Mouse (Mus musculus): ENCODE measurements around the gene Decr2. TPM values are rescaled to one million over a fixed set of nuclear protein-coding genes. Genes with fewer than 3 reads are reported as not detected.
"Not testable (repeated sequence)": the region's sequence is repeated elsewhere in the genome, so short reads cannot be mapped to it uniquely, and the experiment has no call there.

Decr2 gene
- polyA plus RNA-seq, 1 experiment from 2014 or later: 40.1 TPM

- Histone ChIP-seq H3K27me3 (ENCODE audit: control insufficient read depth, insufficient read depth, low read length) (no peaks in the 10 kb centered on the region), H3K27ac (ENCODE audit: low read length) (no peak overlapping the region), H3K9me3 (replicated peaks; ENCODE audit: control insufficient read depth, low read length) (no peaks in the 10 kb centered on the region), H3K4me1 (ENCODE audit: control insufficient read depth, insufficient read depth, low read length) (peaks cover 28% of the 10 kb centered on the region), H3K4me2 (ENCODE audit: low read depth, low read length) (no peak overlapping the region), H3K9ac (ENCODE audit: low read length) (no peak overlapping the region), H3K36me3 (ENCODE audit: control insufficient read depth, insufficient read depth) (no peaks in the 10 kb centered on the region), H3K4me3 (ENCODE audit: low read length) (no peak overlapping the region)
- WGBS: 44% methylated on average over 9 of the region's 9 CpGs
- no peak for ATAC-seq (replicated peaks; ENCODE audit: extremely low read depth, insufficient read depth, low FRiP score)
Observed at GRCm38 (mm10) chr17:26041111-26041802, 48.9 kb downstream of the Decr2 start.

- H3K4me1 ChIP-seq (ENCODE audit: control insufficient read depth, insufficient read depth, low read length): peaks cover 26% of the 10 kb centered on the region
- not testable (repeated sequence) for ATAC-seq (replicated peaks; ENCODE audit: extremely low read depth, insufficient read depth, low FRiP score); H3K4me3 ChIP-seq (ENCODE audit: low read length); H3K4me2 ChIP-seq (ENCODE audit: low read depth, low read length); H3K9ac ChIP-seq (ENCODE audit: low read length); H3K9me3 ChIP-seq (replicated peaks; ENCODE audit: control insufficient read depth, low read length); H3K27me3 ChIP-seq (ENCODE audit: control insufficient read depth, insufficient read depth, low read length); H3K36me3 ChIP-seq (ENCODE audit: control insufficient read depth, insufficient read depth); H3K27ac ChIP-seq (ENCODE audit: low read length)
- 75% methylated on average over 8 of the region's 8 CpGs for WGBS
Observed at GRCm38 (mm10) chr17:26040711-26041110, 49.4 kb downstream of the Decr2 start.

- Histone ChIP-seq H3K9me3 (replicated peaks; ENCODE audit: control insufficient read depth, low read length) (no peaks in the 10 kb centered on the region), H3K27ac (ENCODE audit: low read length) (no peak overlapping the region), H3K36me3 (ENCODE audit: control insufficient read depth, insufficient read depth) (no peaks in the 10 kb centered on the region), H3K27me3 (ENCODE audit: control insufficient read depth, insufficient read depth, low read length) (no peaks in the 10 kb centered on the region), H3K4me3 (ENCODE audit: low read length) (no peak overlapping the region), H3K4me2 (ENCODE audit: low read depth, low read length) (no peak overlapping the region), H3K4me1 (ENCODE audit: control insufficient read depth, insufficient read depth, low read length) (no peaks in the 10 kb centered on the region), H3K9ac (ENCODE audit: low read length) (no peak overlapping the region)
- ATAC-seq (replicated peaks; ENCODE audit: extremely low read depth, insufficient read depth, low FRiP score): no peak
- 61% methylated on average over 6 of the region's 6 CpGs for WGBS
Observed at GRCm38 (mm10) chr17:26032037-26032436, 58.1 kb downstream of the Decr2 start.

- ATAC-seq (replicated peaks; ENCODE audit: extremely low read depth, insufficient read depth, low FRiP score): no peak
- Histone ChIP-seq H3K36me3 (ENCODE audit: control insufficient read depth, insufficient read depth) (no peaks in the 10 kb centered on the region), H3K27me3 (ENCODE audit: control insufficient read depth, insufficient read depth, low read length) (no peaks in the 10 kb centered on the region), H3K4me3 (ENCODE audit: low read length) (no peak overlapping the region), H3K9me3 (replicated peaks; ENCODE audit: control insufficient read depth, low read length) (no peaks in the 10 kb centered on the region), H3K4me2 (ENCODE audit: low read depth, low read length) (no peak overlapping the region), H3K27ac (ENCODE audit: low read length) (no peak overlapping the region), H3K4me1 (ENCODE audit: control insufficient read depth, insufficient read depth, low read length) (no peaks in the 10 kb centered on the region), H3K9ac (ENCODE audit: low read length) (no peak overlapping the region)
- WGBS: 77% methylated on average over 5 of the region's 5 CpGs
Observed at GRCm38 (mm10) chr17:26031583-26031982, 58.6 kb downstream of the Decr2 start.

Other genes with a start within 250 kb of the Decr2 start
- gene Gm20683, start 248.6 kb downstream of the Decr2 start, polyA plus RNA-seq (2015; fragmentation: Nextera tagmentation; extraction: Ambion mirVana): 2.0 and 2.5 TPM in 2 replicates
- gene Rhot2, start 245.5 kb downstream of the Decr2 start, polyA plus RNA-seq (2015; fragmentation: Nextera tagmentation; extraction: Ambion mirVana): 31.6 and 32.7 TPM in 2 replicates
- gene Wdr90, start 228.8 kb downstream of the Decr2 start, polyA plus RNA-seq (2015; fragmentation: Nextera tagmentation; extraction: Ambion mirVana): 13.1 and 15.0 TPM in 2 replicates
- 225 and 234 TPM in 2 replicates for gene Mcrip2, start 221.6 kb downstream of the Decr2 start, polyA plus RNA-seq (2015; fragmentation: Nextera tagmentation; extraction: Ambion mirVana)
- gene Mettl26, start 215.3 kb downstream of the Decr2 start, polyA plus RNA-seq (2015; fragmentation: Nextera tagmentation; extraction: Ambion mirVana): 35.1 and 37.1 TPM in 2 replicates
- 0.30 and 0.41 TPM in 2 replicates for gene Wfikkn1, start 209.5 kb downstream of the Decr2 start, polyA plus RNA-seq (2015; fragmentation: Nextera tagmentation; extraction: Ambion mirVana)
- gene Rab40c, start 170.6 kb downstream of the Decr2 start, polyA plus RNA-seq (2015; fragmentation: Nextera tagmentation; extraction: Ambion mirVana): 14.5 and 18.7 TPM in 2 replicates
- 59.3 and 66.0 TPM in 2 replicates for gene Pigq, start 145.4 kb downstream of the Decr2 start, polyA plus RNA-seq (2015; fragmentation: Nextera tagmentation; extraction: Ambion mirVana)
- gene Nhlrc4, start 145.4 kb downstream of the Decr2 start, polyA plus RNA-seq (2015; fragmentation: Nextera tagmentation; extraction: Ambion mirVana): 0.06 and 0.11 TPM in 2 replicates
- 0.11 TPM in 1 of 2 replicates, not detected in the other for gene A930017K11Rik, start 137.8 kb downstream of the Decr2 start, polyA plus RNA-seq (2015; fragmentation: Nextera tagmentation; extraction: Ambion mirVana)
- gene Capn15, start 104.5 kb downstream of the Decr2 start, polyA plus RNA-seq (2015; fragmentation: Nextera tagmentation; extraction: Ambion mirVana): 12.0 and 14.5 TPM in 2 replicates
- gene Rab11fip3, start 20.8 kb downstream of the Decr2 start, polyA plus RNA-seq (2015; fragmentation: Nextera tagmentation; extraction: Ambion mirVana): 8.2 and 13.6 TPM in 2 replicates
- gene Nme4, start 5.3 kb upstream of the Decr2 start, polyA plus RNA-seq (2015; fragmentation: Nextera tagmentation; extraction: Ambion mirVana): 55.3 and 56.2 TPM in 2 replicates
- 0.87 and 1.0 TPM in 2 replicates for gene Tmem8, start 23.0 kb upstream of the Decr2 start, polyA plus RNA-seq (2015; fragmentation: Nextera tagmentation; extraction: Ambion mirVana)
- gene Mrpl28, start 33.2 kb upstream of the Decr2 start, polyA plus RNA-seq (2015; fragmentation: Nextera tagmentation; extraction: Ambion mirVana): 221 and 232 TPM in 2 replicates
- gene Axin1, start 48.4 kb upstream of the Decr2 start, polyA plus RNA-seq (2015; fragmentation: Nextera tagmentation; extraction: Ambion mirVana): 4.6 and 4.7 TPM in 2 replicates
- 0.35 TPM in 1 of 2 replicates, not detected in the other for gene Pdia2, start 108.8 kb upstream of the Decr2 start, polyA plus RNA-seq (2015; fragmentation: Nextera tagmentation; extraction: Ambion mirVana)
- 6.1 and 6.7 TPM in 2 replicates for gene Rgs11, start 112.6 kb upstream of the Decr2 start, polyA plus RNA-seq (2015; fragmentation: Nextera tagmentation; extraction: Ambion mirVana)
- gene Arhgdig, start 117.4 kb upstream of the Decr2 start, polyA plus RNA-seq (2015; fragmentation: Nextera tagmentation; extraction: Ambion mirVana): 2.1 and 2.9 TPM in 2 replicates
- 48.6 and 52.8 TPM in 2 replicates for gene Fam234a, start 153.9 kb upstream of the Decr2 start, polyA plus RNA-seq (2015; fragmentation: Nextera tagmentation; extraction: Ambion mirVana)
- 53.8 and 56.0 TPM in 2 replicates for gene Luc7l, start 162.6 kb upstream of the Decr2 start, polyA plus RNA-seq (2015; fragmentation: Nextera tagmentation; extraction: Ambion mirVana)